Mouse (Mus musculus): ENCODE measurements around the gene Slamf1.

Slamf1 gene

GRCm38 (mm10) chr1:171766898-171767297 lies at the start of gene Slamf1:
Gene Slamf1 (plus strand): TSS chr1:171767127.
- ATAC-seq (ENCODE audit: low TSS enrichment) = no peak

- ATAC-seq (ENCODE audit: low TSS enrichment) = peak; percentile 47; the same call in 1 of the 2 replicates
Measured at GRCm38 (mm10) chr1:171731195-171731594, 35.7 kb upstream of the Slamf1 start.

- ATAC-seq (ENCODE audit: low TSS enrichment) = no peak
Measured at GRCm38 (mm10) chr1:171734898-171735297, 32.0 kb upstream of the Slamf1 start.

- ATAC-seq (ENCODE audit: low TSS enrichment) = no peak
Measured at GRCm38 (mm10) chr1:171748127-171748969, 18.6 kb upstream of the Slamf1 start.

GRCm38 (mm10) chr1:171761853-171762448 lies 5.0 kb upstream of the Slamf1 start:
- ATAC-seq (ENCODE audit: low TSS enrichment) = no peak

GRCm38 (mm10) chr1:171770996-171771395 lies 4.1 kb downstream of the Slamf1 start:
- no peak for ATAC-seq (ENCODE audit: low TSS enrichment)

DNA sequence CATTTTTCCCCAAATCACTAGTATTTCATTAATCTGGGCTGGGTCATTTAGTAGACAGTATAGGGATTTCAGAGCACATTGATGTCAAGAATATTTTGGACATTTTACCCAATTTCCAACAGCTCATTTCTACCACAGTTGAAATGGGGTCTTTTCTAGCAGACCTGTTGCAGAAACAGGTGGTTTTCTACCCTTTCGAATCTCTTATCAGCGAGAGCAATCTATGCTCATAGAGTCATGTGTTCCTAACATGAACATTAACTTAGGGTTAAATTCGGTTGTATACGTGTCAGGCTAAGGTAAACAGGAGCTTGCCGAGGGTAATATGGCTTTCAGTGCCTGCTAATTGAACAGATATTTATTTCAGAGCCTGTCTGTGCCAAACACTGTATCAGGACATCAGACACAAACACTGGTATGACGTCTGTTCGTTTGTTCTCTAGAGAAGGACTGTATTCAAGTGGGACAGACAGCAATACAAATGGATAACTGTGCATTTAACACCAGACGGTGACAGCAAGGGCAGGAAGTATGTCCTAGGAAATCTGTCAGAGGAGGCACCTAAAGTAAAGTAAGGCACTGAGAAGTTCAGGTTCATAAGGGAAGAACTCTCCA lies 5.3 kb downstream of the Slamf1 start:
- no peak for ATAC-seq (ENCODE audit: low TSS enrichment)

DNA sequence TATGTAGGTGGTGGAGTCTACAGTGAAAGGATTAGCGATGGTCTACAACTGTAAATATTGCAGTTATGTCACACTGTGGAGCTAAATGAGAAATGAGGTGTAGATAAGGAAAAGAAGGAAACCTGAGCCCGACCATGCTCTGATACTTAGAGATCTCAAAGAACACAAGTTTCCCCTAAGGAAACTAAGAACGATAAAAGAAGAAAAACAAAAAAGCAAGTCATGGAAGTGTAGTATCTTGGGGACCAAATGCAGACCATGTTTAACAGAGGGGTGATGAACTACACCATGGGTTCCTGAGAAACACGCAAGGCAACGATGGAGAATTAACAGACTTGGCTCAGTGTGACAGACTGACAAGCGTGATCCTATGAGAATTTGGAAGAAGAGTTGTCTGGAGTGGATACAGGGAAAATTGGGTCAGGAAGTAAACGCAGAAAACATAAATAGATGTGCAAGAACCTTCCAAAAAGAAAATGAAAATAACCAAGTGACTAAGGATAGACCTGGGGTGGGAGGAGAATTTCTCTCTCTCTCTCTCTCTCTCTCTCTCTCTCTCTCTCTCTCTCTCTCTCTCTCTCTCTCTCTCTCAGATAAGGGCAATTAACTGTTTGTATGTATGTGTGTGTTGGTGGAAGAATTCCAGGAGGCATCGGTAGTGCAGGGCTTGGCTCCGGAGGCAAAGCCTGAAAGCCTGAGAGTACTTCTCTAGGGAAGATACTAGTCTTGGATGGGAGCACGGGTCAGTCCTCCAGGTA lies 6.5 kb downstream of the Slamf1 start:
- peak; percentile 54 for ATAC-seq (ENCODE audit: low TSS enrichment)

- no peak for ATAC-seq (ENCODE audit: low TSS enrichment)
Measured at GRCm38 (mm10) chr1:171774266-171774665, 7.3 kb downstream of the Slamf1 start.

- no peak for ATAC-seq (ENCODE audit: low TSS enrichment)
Measured at GRCm38 (mm10) chr1:171774678-171775077, 7.8 kb downstream of the Slamf1 start.

DNA sequence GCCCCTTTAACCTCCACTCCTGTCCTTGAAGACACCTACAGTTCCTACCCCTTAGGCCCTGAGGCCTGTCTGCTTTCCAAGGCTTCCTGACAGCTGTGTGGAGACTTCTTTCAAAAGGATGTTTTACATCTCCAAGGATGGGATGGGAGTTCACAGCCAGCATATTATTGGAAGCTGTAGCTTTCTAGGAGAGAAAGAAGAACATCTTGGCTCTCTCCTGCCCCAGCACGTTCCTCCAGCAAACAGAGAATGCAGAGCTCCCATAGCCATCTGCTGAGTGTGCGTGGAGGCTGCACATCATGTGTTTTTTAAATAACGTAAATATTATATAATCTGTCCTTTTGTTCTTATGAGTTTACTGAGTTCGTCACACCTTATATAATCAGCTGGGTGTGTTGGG lies 8.9 kb downstream of the Slamf1 start:
- peak; percentile 72 for ATAC-seq (ENCODE audit: low TSS enrichment)

DNA sequence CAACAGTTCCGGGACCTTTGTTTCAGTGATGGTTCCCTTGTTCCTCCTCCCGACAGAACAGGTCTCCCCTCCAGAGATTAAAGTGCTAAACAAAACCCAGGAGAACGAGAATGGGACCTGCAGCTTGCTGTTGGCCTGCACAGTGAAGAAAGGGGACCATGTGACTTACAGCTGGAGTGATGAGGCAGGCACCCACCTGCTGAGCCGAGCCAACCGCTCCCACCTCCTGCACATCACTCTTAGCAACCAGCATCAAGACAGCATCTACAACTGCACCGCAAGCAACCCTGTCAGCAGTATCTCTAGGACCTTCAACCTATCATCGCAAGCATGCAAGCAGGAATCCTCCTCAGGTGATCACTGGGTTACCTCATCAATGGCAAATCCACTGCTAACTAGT lies 10.1 kb downstream of the Slamf1 start:
- no peak for ATAC-seq (ENCODE audit: low TSS enrichment)

DNA sequence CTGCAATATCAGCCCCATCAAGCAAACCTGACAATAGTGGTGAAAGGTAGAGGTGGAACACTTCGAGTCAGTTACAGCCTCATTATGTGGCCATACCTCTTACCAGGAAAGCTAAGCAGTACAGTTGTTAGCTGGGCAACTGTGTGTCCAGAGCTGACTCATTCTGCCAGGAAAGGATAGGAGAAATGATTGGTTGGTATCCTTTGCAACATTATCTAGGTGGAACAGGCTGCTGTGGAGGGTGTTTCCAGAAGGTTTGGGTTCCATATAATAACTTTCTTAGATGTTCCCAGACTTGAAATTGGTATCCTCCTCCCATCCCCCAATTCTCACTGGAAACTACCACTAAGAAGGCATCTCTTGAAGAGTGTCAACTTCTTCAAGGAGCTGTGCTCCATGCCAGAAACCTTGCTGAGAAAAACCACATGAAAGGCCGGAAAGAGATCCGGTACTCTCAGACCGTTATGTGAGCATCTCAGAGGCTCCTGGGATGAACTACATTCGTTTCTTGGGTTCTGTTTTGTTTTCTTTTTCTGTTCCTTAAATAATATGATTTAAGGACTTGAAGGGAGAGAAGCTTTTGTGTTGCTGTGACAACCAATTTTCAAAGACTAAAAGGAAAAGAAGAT lies 15.5 kb downstream of the Slamf1 start:
- ATAC-seq (ENCODE audit: low TSS enrichment) = no peak

- ATAC-seq (ENCODE audit: low TSS enrichment) = no peak
Measured at GRCm38 (mm10) chr1:171785871-171786270, 18.9 kb downstream of the Slamf1 start.

DNA sequence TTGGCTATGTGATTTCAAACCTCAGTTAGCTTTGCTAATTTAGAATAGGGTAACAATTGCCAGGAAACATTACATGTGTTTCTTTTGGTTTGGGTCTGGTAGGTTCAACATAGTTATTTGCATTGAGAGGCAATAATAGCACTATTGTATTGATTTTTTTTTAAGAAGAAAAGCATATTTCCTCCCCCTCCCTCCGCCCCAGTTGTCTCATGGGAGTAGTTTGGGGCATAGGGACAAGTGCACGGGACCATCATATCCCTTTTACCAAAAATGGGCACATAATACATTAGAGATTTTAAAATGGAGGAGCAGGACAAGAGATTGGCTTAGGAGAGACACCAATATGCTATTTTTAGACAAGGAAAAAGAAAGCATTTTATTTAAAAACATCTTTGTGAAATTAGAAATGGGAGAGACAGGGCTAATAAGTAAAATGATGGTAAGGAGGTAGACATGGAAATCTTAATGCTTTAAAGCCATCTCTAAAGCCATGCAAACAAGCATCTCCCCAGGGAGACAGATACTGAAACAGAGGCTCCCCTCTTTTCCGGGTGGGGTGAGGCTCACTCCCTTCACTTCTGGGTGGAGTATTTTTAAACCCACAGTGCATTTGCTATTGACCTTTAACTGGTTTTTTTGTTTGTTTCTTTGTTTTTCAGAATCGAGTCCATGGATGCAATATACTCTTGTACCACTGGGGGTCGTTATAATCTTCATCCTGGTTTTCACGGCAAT lies 20.5 kb downstream of the Slamf1 start:
- no peak for ATAC-seq (ENCODE audit: low TSS enrichment)

GRCm38 (mm10) chr1:171788461-171789283 lies 21.7 kb downstream of the Slamf1 start:
- ATAC-seq (ENCODE audit: low TSS enrichment) = peak; percentile 62

DNA sequence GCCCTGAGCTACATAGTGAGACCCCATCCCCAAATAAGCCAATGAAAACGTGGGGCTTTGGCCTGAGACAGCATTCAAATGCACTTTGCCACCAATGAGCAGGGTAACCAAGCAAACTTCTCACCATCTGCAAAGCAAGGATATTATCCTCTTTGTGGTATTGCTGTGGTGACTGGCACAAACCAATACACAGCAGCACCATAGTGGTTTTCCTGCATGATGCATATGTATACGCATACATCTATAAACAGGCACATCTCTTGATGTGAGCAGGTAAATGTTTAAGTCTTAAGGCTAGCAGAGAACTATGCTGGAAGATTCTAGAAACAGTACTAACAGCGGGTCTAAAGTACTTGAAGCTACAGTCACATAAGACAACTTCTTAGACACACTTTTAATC lies 22.5 kb downstream of the Slamf1 start:
- ATAC-seq (ENCODE audit: low TSS enrichment) = no peak

DNA sequence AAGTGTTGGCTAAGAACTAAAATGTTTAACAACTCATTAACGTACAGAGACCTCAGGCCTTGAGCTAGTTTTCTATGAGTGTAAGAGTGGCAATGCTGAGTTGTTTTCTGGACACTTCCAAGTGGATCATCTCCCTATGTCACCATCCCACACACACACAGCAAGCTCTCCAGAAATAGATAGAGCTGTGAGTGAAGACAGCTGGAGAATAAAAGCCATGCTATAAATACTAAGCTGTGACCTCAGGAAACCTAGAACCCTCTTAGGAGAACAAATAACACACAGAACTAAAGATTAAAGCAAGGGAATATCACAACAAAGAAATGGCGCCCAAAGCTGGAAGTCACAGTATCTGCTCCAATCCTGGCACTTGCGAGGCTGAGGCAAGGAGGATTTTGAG lies 24.6 kb downstream of the Slamf1 start:
- peak; percentile 71 for ATAC-seq (ENCODE audit: low TSS enrichment)

DNA sequence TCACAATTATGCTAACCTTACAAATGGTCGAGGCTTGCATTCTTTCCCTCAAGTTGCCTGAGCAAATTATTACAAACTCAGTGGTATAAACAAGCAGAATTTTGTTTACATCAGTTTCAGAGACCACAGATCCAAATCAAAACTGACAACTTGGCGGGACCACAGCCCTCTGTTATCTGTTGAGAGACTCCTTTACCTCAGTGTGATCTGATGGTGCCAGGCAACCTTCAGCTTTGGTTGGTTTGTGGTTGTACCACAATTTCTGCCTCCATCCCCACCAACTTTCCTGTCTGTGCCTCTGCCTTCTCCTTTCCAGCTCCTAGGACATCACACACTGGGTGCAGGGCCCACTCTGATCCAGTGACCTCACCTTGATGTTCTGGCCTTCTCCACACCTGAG lies 29.3 kb downstream of the Slamf1 start:
- ATAC-seq (ENCODE audit: low TSS enrichment) = no peak

- no peak for ATAC-seq (ENCODE audit: low TSS enrichment)
Measured at GRCm38 (mm10) chr1:171797840-171798239, 30.9 kb downstream of the Slamf1 start.
